ENCODE assay signal across 18 mouse cellular contexts in genomic region chr12:67426801-67427200, GRCm38 (mm10).
"Had no signal": no experiment of that assay in that cellular context is flagged by ENCODE, and none has a peak within 500 bp of the region (broad histone marks: within the 10 kb centered on the region; RNA-seq: fewer than 3 reads in every experiment).

No protein-coding gene starts in this region.

- H3K27ac ChIP-seq: liver, embryonic 12.5 days; liver, embryonic 14.5 days; lung, embryonic 15.5 days; midbrain, embryonic 10.5 days; midbrain, embryonic 12.5 days; neural tube, embryonic 12.5 days; stomach, embryonic 15.5 days; stomach, postnatal 0 days had no signal

- H3K9ac ChIP-seq: liver, embryonic 12.5 days; liver, embryonic 14.5 days; lung, embryonic 15.5 days; midbrain, embryonic 12.5 days; neural tube, embryonic 12.5 days; stomach, embryonic 15.5 days had no signal

- DNase-seq: lung, adult 18-20 months; lung, postnatal 4 days; midbrain, embryonic 14.5 days; right cerebral cortex, postnatal 14 days; thymus, adult 2 months; thymus, postnatal 25 days; thymus, postnatal 4 days had no signal

- H3K4me1 ChIP-seq: liver, embryonic 12.5 days; lung, embryonic 15.5 days; midbrain, embryonic 10.5 days; midbrain, embryonic 12.5 days; neural tube, embryonic 12.5 days; stomach, embryonic 15.5 days had no signal

- H3K4me3 ChIP-seq: liver, embryonic 12.5 days; lung, embryonic 15.5 days; midbrain, embryonic 10.5 days; midbrain, embryonic 12.5 days; myocyte; neural tube, embryonic 12.5 days; stomach, embryonic 15.5 days had no signal

- ATAC-seq: liver, embryonic 12.5 days; lung, postnatal 0 days; midbrain, embryonic 16.5 days had no signal

- H3K27me3 ChIP-seq: liver, embryonic 12.5 days; lung, embryonic 15.5 days; midbrain, embryonic 12.5 days; neural tube, embryonic 12.5 days; stomach, embryonic 15.5 days had no signal

- H3K4me2 ChIP-seq: liver, embryonic 12.5 days; lung, embryonic 15.5 days; midbrain, embryonic 12.5 days; neural tube, embryonic 12.5 days; stomach, embryonic 15.5 days had no signal

- H3K36me3 ChIP-seq: liver, embryonic 12.5 days; lung, embryonic 15.5 days; midbrain, embryonic 10.5 days; midbrain, embryonic 12.5 days; neural tube, embryonic 12.5 days; stomach, embryonic 15.5 days had no signal

- H3K9me3 ChIP-seq: liver, embryonic 12.5 days; lung, embryonic 15.5 days; midbrain, embryonic 10.5 days; midbrain, embryonic 12.5 days; neural tube, embryonic 12.5 days; stomach, embryonic 15.5 days had no signal
